13 mouse cellular contexts compared by ENCODE assay signal in the genomic region with DNA sequence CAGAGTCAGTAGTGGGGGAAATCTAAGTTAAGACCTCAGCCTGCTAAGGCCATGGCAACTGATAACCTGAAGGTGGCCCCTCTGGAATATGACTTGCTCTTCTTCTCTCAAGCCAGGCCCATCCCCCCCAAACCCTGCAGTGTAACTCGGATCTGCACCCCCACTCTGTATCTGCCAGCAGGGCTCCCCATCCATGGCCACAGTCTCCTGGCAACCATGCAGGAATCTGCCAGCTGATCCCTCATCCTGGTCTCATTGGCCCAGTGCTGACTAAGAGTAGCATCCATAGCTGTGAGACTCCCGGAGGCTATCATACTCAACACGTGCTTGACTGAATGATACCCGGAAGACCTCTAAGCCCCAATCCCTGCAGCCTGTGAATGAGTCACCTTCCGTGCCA. TPM values are rescaled to one million over a fixed set of nuclear protein-coding genes. Genes with fewer than 3 reads are reported as not detected.
DNase-seq lines count a peak whose midpoint lies in the region; ATAC-seq lines count a peak whose summit lies in the region.
"Had no signal": no experiment of that assay in that cellular context is flagged by ENCODE, and none has a peak within 500 bp of the region (broad histone marks: within the 10 kb centered on the region; RNA-seq: fewer than 3 reads in every experiment).

No protein-coding gene starts in this region.

- ATAC-seq in hindbrain, embryonic 12.5 days (ENCODE audit: low FRiP score) = peak; percentile 73
- peak; percentile 66; the same call in 1 of the 2 replicates for ATAC-seq in hindbrain, embryonic 15.5 days (ENCODE audit: low FRiP score, low read depth)
- peak; percentile 63 for ATAC-seq in neural tube, embryonic 15.5 days (ENCODE audit: low FRiP score)

- H3K36me3 ChIP-seq in hindbrain, embryonic 12.5 days = no peaks in the 10 kb centered on the region
- no peaks in the 10 kb centered on the region for H3K36me3 ChIP-seq in hindbrain, embryonic 10.5 days
- no peaks in the 10 kb centered on the region for H3K36me3 ChIP-seq in hindbrain, embryonic 15.5 days
- H3K36me3 ChIP-seq in neural tube, embryonic 15.5 days = no peaks in the 10 kb centered on the region
- H3K36me3 ChIP-seq: kidney, embryonic 15.5 days; limb, embryonic 12.5 days had no signal

- no peak overlapping the region for H3K9ac ChIP-seq in hindbrain, embryonic 12.5 days
- H3K9ac ChIP-seq in hindbrain, embryonic 15.5 days = no peak overlapping the region
- no peak overlapping the region for H3K9ac ChIP-seq in neural tube, embryonic 15.5 days (replicated peaks)
- H3K9ac ChIP-seq: kidney, embryonic 15.5 days; limb, embryonic 12.5 days; lung, embryonic 14.5 days had no signal

- H3K4me1 ChIP-seq in hindbrain, embryonic 12.5 days = peaks cover 23% of the 10 kb centered on the region
- peaks cover 32% of the 10 kb centered on the region for H3K4me1 ChIP-seq in hindbrain, embryonic 10.5 days (replicated peaks)
- peaks cover 12% of the 10 kb centered on the region for H3K4me1 ChIP-seq in hindbrain, embryonic 15.5 days (replicated peaks)
- H3K4me1 ChIP-seq in neural tube, embryonic 15.5 days = peaks cover 13% of the 10 kb centered on the region
- H3K4me1 ChIP-seq: limb, embryonic 12.5 days had no signal

- peak overlapping the region; percentile 3; the same call in 1 of the 2 replicates for H3K4me2 ChIP-seq in hindbrain, embryonic 12.5 days (replicated peaks)
- no peak overlapping the region for H3K4me2 ChIP-seq in hindbrain, embryonic 15.5 days
- no peak overlapping the region for H3K4me2 ChIP-seq in neural tube, embryonic 15.5 days
- H3K4me2 ChIP-seq: kidney, embryonic 15.5 days; limb, embryonic 12.5 days; lung, embryonic 14.5 days had no signal

- no peak overlapping the region for H3K4me3 ChIP-seq in hindbrain, embryonic 12.5 days
- H3K4me3 ChIP-seq in hindbrain, embryonic 10.5 days = no peak overlapping the region
- H3K4me3 ChIP-seq in hindbrain, embryonic 15.5 days = no peak overlapping the region
- H3K4me3 ChIP-seq in neural tube, embryonic 15.5 days (replicated peaks) = no peak overlapping the region
- H3K4me3 ChIP-seq: kidney, embryonic 15.5 days; limb, embryonic 12.5 days had no signal

- H3K27ac ChIP-seq in hindbrain, embryonic 12.5 days = no peak overlapping the region
- H3K27ac ChIP-seq in hindbrain, embryonic 10.5 days = no peak overlapping the region
- no peak overlapping the region for H3K27ac ChIP-seq in hindbrain, embryonic 15.5 days (replicated peaks)
- peak overlapping the region; percentile 5; the same call in 1 of the 2 replicates for H3K27ac ChIP-seq in neural tube, embryonic 15.5 days (replicated peaks)
- H3K27ac ChIP-seq: kidney, embryonic 15.5 days; limb, embryonic 12.5 days had no signal

- no peak for DNase-seq in hindbrain, embryonic 10.5 days (ENCODE audit: low spot score)
- DNase-seq in layer of hippocampus, postnatal 36 days = peak; percentile 43 to 62
- no peak for DNase-seq in adrenal gland, postnatal 10 days
- DNase-seq in lung, postnatal 25 days (ENCODE audit: low spot score) = no peak
- DNase-seq: heart, adult 18-20 months; heart, postnatal 14 days; lung, embryonic 14.5 days had no signal

- H3K9me3 ChIP-seq in hindbrain, embryonic 12.5 days (replicated peaks) = no peaks in the 10 kb centered on the region
- no peaks in the 10 kb centered on the region for H3K9me3 ChIP-seq in hindbrain, embryonic 10.5 days
- no peaks in the 10 kb centered on the region for H3K9me3 ChIP-seq in hindbrain, embryonic 15.5 days
- H3K9me3 ChIP-seq in neural tube, embryonic 15.5 days (replicated peaks) = no peaks in the 10 kb centered on the region
- H3K9me3 ChIP-seq: kidney, embryonic 15.5 days; limb, embryonic 12.5 days had no signal

- 45% methylated on average over 5 of the region's 5 CpGs for WGBS in hindbrain, embryonic 12.5 days
- WGBS in hindbrain, embryonic 10.5 days = 56% methylated on average over 5 of the region's 5 CpGs
- WGBS in hindbrain, embryonic 15.5 days = 37% methylated on average over 5 of the region's 5 CpGs
- WGBS in neural tube, embryonic 15.5 days = 37% methylated on average over 5 of the region's 5 CpGs

- peaks cover 7% of the 10 kb centered on the region; the same call in 1 of the 2 replicates for H3K27me3 ChIP-seq in hindbrain, embryonic 12.5 days
- no peaks in the 10 kb centered on the region for H3K27me3 ChIP-seq in hindbrain, embryonic 10.5 days (ENCODE audit: insufficient read depth, poor library complexity, severe bottlenecking)
- no peaks in the 10 kb centered on the region for H3K27me3 ChIP-seq in hindbrain, embryonic 15.5 days
- H3K27me3 ChIP-seq in neural tube, embryonic 15.5 days (replicated peaks) = no peaks in the 10 kb centered on the region
- H3K27me3 ChIP-seq: kidney, embryonic 15.5 days had no signal

RNA-seq across cellular contexts. Expression of gene Lrrc27, which starts 53.8 kb away (rescaled TPM):
- polyA plus RNA-seq in hindbrain, embryonic 12.5 days (2016; fragmentation: Nextera tagmentation; extraction: Ambion mirVana) = 3.2 and 5.3 TPM in 2 replicates
- polyA plus RNA-seq in hindbrain, embryonic 10.5 days (2016; fragmentation: Nextera tagmentation; extraction: Ambion mirVana) = 4.1 and 4.9 TPM in 2 replicates
- polyA plus RNA-seq in hindbrain, embryonic 15.5 days (2015; fragmentation: Nextera tagmentation; extraction: Ambion mirVana) = 3.9 and 8.0 TPM in 2 replicates
- 1 to 10 TPM; 5.3 to 5.5 TPM for total RNA-seq in layer of hippocampus, postnatal 36 days (2021)
- polyA plus RNA-seq in neural tube, embryonic 15.5 days (2015; fragmentation: Nextera tagmentation; extraction: Ambion mirVana) = 4.4 and 5.1 TPM in 2 replicates
- total RNA-seq in adrenal gland, postnatal 10 days (2021) = 1 to 10 TPM; 3.9 to 7.7 TPM

RNA-seq across cellular contexts. Expression of gene Stk32c, which starts 54.2 kb away (rescaled TPM):
- 0.65 and 0.68 TPM in 2 replicates for polyA plus RNA-seq in hindbrain, embryonic 12.5 days (2016; fragmentation: Nextera tagmentation; extraction: Ambion mirVana)
- polyA plus RNA-seq in hindbrain, embryonic 10.5 days (2016; fragmentation: Nextera tagmentation; extraction: Ambion mirVana) = 0.35 and 0.60 TPM in 2 replicates
- 2.6 and 3.3 TPM in 2 replicates for polyA plus RNA-seq in hindbrain, embryonic 15.5 days (2015; fragmentation: Nextera tagmentation; extraction: Ambion mirVana)
- 100 to 1,000 TPM; 101 to 105 TPM for total RNA-seq in layer of hippocampus, postnatal 36 days (2021)
- polyA plus RNA-seq in neural tube, embryonic 15.5 days (2015; fragmentation: Nextera tagmentation; extraction: Ambion mirVana) = 2.5 TPM in 2 replicates
- 1 to 10 TPM; 2.7 to 3.5 TPM for total RNA-seq in adrenal gland, postnatal 10 days (2021)
- total RNA-seq: megakaryocyte-erythroid progenitor cell, adult 5-6 weeks had no signal

Comparison
In these comparisons a context has a peak if more than half of its experiments do, and no peak if none do; other contexts are left out.
1. DNase-seq: peak in layer of hippocampus, postnatal 36 days (2 of 2); none in hindbrain, embryonic 10.5 days (single experiment), adrenal gland, postnatal 10 days (single experiment) and lung, postnatal 25 days (single experiment).
2. Peak in every context shown above with its lines, with median percentiles within 50 percentile points of each other: ATAC-seq.